Mouse (Mus musculus): ENCODE measurements around the gene Dock6.

GRCm38 (mm10) chr9:21751347-21751746 lies 101.1 kb downstream of the Dock6 start:
- TF ChIP-seq CTCF (IDR thresholded peaks at IDR 0.05; ENCODE audit: borderline replicate concordance, control insufficient read depth, extremely low read depth, insufficient read depth, low read length, poor library complexity) = no peak
- no peak for TF ChIP-seq POLR2A (IDR thresholded peaks at IDR 0.05; ENCODE audit: control insufficient read depth, extremely low read depth, insufficient read depth, low read length, poor library complexity)

All from thymus, adult 2 months (tissue).